Mouse (Mus musculus) kidney, adult 2 months (tissue): Measurements from ENCODE around the gene Uxs1.

Experiments
- CTCF ChIP-seq: fragments of 200-500 bp; conservative IDR thresholded peaks from 2 replicates; pipeline ENCODE4 v1.5.1; 2011; ENCODE audit warnings: low read depth, mild to moderate bottlenecking, control low read depth, low read length, moderate library complexity, mixed read lengths; ENCODE audit not compliant: insufficient read depth, insufficient read length
- POLR2A ChIP-seq: fragments of 200-500 bp; IDR thresholded peaks from one replicate; pipeline ENCODE4 v1.6.1; 2011; ENCODE audit warnings: low read depth, low read length, control low read depth

- TF ChIP-seq CTCF (no peak), POLR2A (no peak)
Measured at GRCm38 (mm10) chr1:43768385-43768990, 59.1 kb downstream of the Uxs1 start.
